Mouse (Mus musculus) stomach, postnatal 0 days (tissue): ENCODE measurements around the gene Por. TPM values are rescaled to one million over a fixed set of nuclear protein-coding genes. Genes with fewer than 3 reads are reported as not detected.
A peak's percentile ranks its signal among the peaks of the same experiment; 100 is the strongest.

ENCODE experiments used
- ATAC-seq: fragments of 200-750 bp; cut with Nextera tagmentation; 2 replicates; pipeline ENCODE4 v1.8.0; 2017; ENCODE audit not compliant: low FRiP score, low TSS enrichment
- DNase-seq: peaks from one replicate; pipeline ENCODE4 v3.0.0-alpha.2; 2016; ENCODE audit warnings: low spot score
- H3K27ac ChIP-seq: fragments of 300-500 bp; sonication (generic); replicated peaks from 2 replicates; pipeline ENCODE4 v1.5.1; 2014; ENCODE audit warnings: mild to moderate bottlenecking, control low read depth
- H3K27me3 ChIP-seq: fragments of 300-500 bp; sonication (generic); 2 replicates; pipeline ENCODE4 v1.6.1; 2014; ENCODE audit warnings: low read length; ENCODE audit not compliant: control insufficient read depth, insufficient read depth
- H3K36me3 ChIP-seq: fragments of 300-500 bp; sonication (generic); 2 replicates; pipeline ENCODE4 v1.6.1; 2014; ENCODE audit warnings: low read length, mixed read lengths; ENCODE audit not compliant: control insufficient read depth, insufficient read depth
- H3K4me1 ChIP-seq: fragments of 300-500 bp; sonication (generic); replicated peaks from 2 replicates; pipeline ENCODE4 v1.6.1; 2014; ENCODE audit warnings: antibody characterized with exemption; ENCODE audit not compliant: control insufficient read depth, insufficient read depth
- H3K4me2 ChIP-seq: fragments of 300-500 bp; sonication (generic); replicated peaks from 2 replicates; pipeline ENCODE4 v1.6.1; 2014; ENCODE audit warnings: low read depth, mild to moderate bottlenecking, control low read depth, moderate library complexity
- H3K4me3 ChIP-seq: fragments of 300-500 bp; sonication (generic); 2 replicates; pipeline ENCODE4 v1.5.1; 2014; ENCODE audit warnings: low read depth, low read length, control low read depth
- H3K9ac ChIP-seq: fragments of 300-500 bp; sonication (generic); 2 replicates; pipeline ENCODE4 v1.6.1; 2014; ENCODE audit warnings: mild to moderate bottlenecking, low read length, control low read depth, mixed read lengths
- H3K9me3 ChIP-seq: fragments of 300-500 bp; sonication (generic); 2 replicates; pipeline ENCODE4 v1.6.1; 2016; ENCODE audit warnings: low read length; ENCODE audit not compliant: control insufficient read depth
- CTCF ChIP-seq: IDR thresholded peaks from 2 replicates; pipeline ENCODE4 v1.5.1; 2016; ENCODE audit warnings: antibody characterized with exemption, low read depth, mild to moderate bottlenecking, moderate library complexity
- EP300 ChIP-seq: optimal IDR thresholded peaks from 2 replicates; pipeline ENCODE3; 2016; ENCODE audit warnings: antibody characterized with exemption
- WGBS: fragments of 180-500 bp; shearing (Covaris S2); extraction: QIAGEN DNeasy Blood & Tissue Kit; methylation state at CpG from one replicate; pipeline ENCODE4 v1.1.7; 2014; 5-methylcytosine and 5-hydroxymethylcytosine counted together
- polyA plus RNA-seq: library from polyadenylated mRNA; unstranded; fragments of >200 nt; fragmentation: Nextera tagmentation; extraction: Ambion mirVana; gene quantifications from 2 replicates; pipeline ENCODE4 v1.2.1, GENCODE M21; 2015

The Por gene
- polyA plus RNA-seq, 1 experiment from 2014 or later: 177 TPM

DNA sequence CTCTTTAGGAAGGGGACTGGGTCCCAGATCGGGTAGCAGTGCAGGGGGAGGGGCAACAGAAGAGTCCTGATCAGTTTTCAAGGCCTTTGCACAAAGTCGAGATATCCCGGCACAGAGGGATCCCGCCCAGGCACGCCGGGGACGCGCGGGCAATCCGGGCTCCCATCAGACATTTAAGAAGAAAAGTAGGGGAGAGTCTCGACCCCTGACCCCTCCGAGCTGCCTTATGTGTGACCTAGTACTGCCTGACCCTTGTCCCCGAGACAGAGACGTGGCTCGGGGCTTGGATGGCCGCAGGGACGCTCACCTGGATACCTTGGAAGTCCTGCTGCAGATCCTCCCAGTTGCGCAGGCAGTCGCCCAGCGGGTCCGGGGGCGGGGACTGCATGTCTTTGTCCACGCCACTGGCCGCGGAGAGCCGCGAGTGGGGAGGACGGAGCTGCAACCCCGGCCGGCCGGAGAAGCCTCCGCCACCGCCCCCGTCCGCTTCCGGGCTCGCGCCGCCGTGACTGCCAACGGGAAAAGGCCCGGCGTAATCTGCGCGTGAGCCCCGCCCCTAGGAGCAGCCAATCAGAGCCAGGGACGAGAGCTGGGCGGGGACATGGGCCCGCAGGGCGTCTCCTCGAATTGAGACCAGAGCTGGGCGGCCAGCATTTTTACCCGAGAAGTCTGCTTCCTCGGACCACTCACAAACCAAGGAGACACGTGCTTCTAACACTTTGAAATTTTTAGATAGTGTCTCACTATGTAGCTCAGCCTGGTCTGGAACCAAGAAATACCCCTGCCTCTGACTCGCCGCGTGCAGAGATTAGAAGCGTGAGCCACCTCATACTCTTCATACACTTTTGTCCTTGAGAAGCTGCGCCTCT is 74.1 kb downstream of the Por start, which contains the start of gene Tmem120a:
TSS of gene Tmem120a (minus strand) at position 708 of the 869 bp plus-strand sequence.
- peak; percentile 2; the same call in 1 of the 2 replicates for TF ChIP-seq CTCF
- TF ChIP-seq EP300: no peak
- H3K27me3 ChIP-seq: no peaks in the 10 kb centered on the region
- under 1% methylated on average over 58 of the region's 60 CpGs for WGBS
- H3K4me1 ChIP-seq: peaks cover 5% of the 10 kb centered on the region; the same call in 1 of the 2 replicates
- DNase-seq (peak; percentile 98), ATAC-seq (peak; percentile 97)
- H3K27ac ChIP-seq: peak within 1 kb of the TSS; percentile 79
- H3K4me2 ChIP-seq: peak within 1 kb of the TSS; percentile 92
- H3K9me3 ChIP-seq: no peaks in the 10 kb centered on the region
- peak within 1 kb of the TSS; percentile 79 for H3K9ac ChIP-seq
- peak within 1 kb of the TSS; percentile 79 for H3K4me3 ChIP-seq
- H3K36me3 ChIP-seq: 0 out of 2 replicates have a peak, but pooled peaks cover 3% of the 10 kb centered on the region

- 17% methylated on average over 8 of the region's 12 CpGs for WGBS
- TF ChIP-seq EP300: no peak
- TF ChIP-seq CTCF: no peak
- Histone ChIP-seq H3K4me1 (peaks cover 5% of the 10 kb centered on the region; the same call in 1 of the 2 replicates), H3K27ac (peak overlapping the region; percentile 79), H3K9ac (0 out of 2 replicates have a peak overlapping the region, but pooled peaks have one; percentile 47), H3K9me3 (no peaks in the 10 kb centered on the region), H3K4me3 (peak overlapping the region; percentile 79), H3K4me2 (peak overlapping the region; percentile 92), H3K36me3 (0 out of 2 replicates have a peak, but pooled peaks cover 3% of the 10 kb centered on the region), H3K27me3 (no peaks in the 10 kb centered on the region)
- DNase-seq: no peak
- ATAC-seq: no peak
These were observed 74.9 kb downstream of the Por start for GRCm38 (mm10) chr5:135744742-135745141.

DNA sequence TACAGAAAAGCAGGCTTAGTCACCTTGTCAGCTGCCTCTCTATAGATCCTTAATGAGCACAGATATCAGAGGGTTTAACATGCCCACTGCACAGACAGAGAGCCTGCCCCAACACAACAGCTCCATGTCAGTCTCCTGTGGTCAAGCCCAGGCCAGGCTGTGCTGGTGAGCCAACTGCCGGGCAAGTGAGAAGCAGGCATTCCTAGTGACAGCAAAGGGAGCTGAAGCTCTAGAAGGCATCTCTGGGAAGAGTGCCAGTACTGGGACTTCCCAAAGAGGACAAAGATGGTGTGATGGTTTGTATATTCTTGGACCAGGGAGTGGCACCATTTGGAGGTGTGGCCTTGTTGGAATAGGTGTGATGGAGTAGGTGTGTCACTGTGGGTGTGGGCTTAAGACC is 81.2 kb downstream of the Por start:
- Histone ChIP-seq H3K4me1 (no peaks in the 10 kb centered on the region), H3K36me3 (no peaks in the 10 kb centered on the region), H3K9ac (no peak overlapping the region), H3K27ac (no peak overlapping the region), H3K4me2 (no peak overlapping the region), H3K9me3 (no peaks in the 10 kb centered on the region), H3K4me3 (no peak overlapping the region), H3K27me3 (no peaks in the 10 kb centered on the region)
- no peak for ATAC-seq
- TF ChIP-seq EP300 (no peak), CTCF (no peak)
- no peak for DNase-seq
- WGBS: 47% methylated on average over 1 of the region's 1 CpGs

DNA sequence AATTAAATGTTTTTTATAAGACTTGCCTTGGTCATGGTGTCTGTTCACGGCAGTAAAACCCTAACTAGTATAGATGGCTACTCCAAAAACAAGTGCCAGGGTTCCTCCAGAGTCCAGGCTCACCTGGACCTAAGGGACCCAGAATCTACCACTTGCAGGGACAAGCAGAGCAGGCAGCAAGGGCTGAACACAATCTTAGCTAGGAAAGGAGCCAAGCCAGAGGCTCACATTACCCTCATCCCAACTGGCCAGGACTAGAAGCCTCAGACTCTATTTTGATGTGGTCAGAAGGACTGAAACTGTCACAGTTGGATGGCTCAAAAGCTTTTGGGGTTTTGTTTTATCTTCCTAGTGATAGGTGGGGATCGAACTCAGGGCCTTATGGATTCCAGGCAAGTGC is 81.8 kb downstream of the Por start:
- H3K36me3 ChIP-seq: no peaks in the 10 kb centered on the region
- DNase-seq (no peak), ATAC-seq (no peak)
- H3K27me3 ChIP-seq: no peaks in the 10 kb centered on the region
- no peak overlapping the region for H3K4me2 ChIP-seq
- H3K9ac ChIP-seq: no peak overlapping the region
- H3K4me3 ChIP-seq: no peak overlapping the region
- TF ChIP-seq CTCF (no peak), EP300 (no peak)
- H3K9me3 ChIP-seq: no peaks in the 10 kb centered on the region
- H3K4me1 ChIP-seq: no peaks in the 10 kb centered on the region
- WGBS: 77% methylated on average over 2 of the region's 2 CpGs
- no peak overlapping the region for H3K27ac ChIP-seq

- TF ChIP-seq CTCF: no peak
- no peak overlapping the region for H3K27ac ChIP-seq
- ATAC-seq: no peak
- WGBS: 62% methylated on average over 3 of the region's 3 CpGs
- H3K36me3 ChIP-seq: no peaks in the 10 kb centered on the region
- no peaks in the 10 kb centered on the region for H3K9me3 ChIP-seq
- DNase-seq: no peak
- no peak overlapping the region; the same call in 1 of the 2 replicates for H3K9ac ChIP-seq
- H3K27me3 ChIP-seq: no peaks in the 10 kb centered on the region
- H3K4me1 ChIP-seq: no peaks in the 10 kb centered on the region
- H3K4me2 ChIP-seq: no peak overlapping the region
- H3K4me3 ChIP-seq: no peak overlapping the region
These were observed 92.0 kb downstream of the Por start for GRCm38 (mm10) chr5:135761881-135762280.

DNA sequence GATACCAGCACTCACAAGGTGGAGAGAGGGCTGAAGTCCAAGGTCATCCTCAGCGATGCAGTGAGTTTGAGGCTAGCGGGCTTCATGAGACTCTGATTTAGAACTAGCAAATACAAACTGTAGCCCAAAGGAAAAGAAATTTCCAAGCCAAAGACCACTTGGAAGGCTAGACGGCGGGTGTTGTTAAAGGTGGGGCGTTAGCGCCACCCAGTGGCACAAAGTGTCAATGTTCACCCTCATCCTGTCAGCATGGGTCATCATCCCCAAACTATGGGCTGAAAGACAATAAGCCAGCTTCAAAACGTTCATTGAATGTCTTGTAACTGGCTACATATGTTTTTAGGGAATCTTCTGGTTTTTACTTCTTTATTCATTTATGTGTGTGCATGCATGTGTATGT is 93.7 kb downstream of the Por start:
- H3K36me3 ChIP-seq: no peaks in the 10 kb centered on the region
- 3% methylated on average over 7 of the region's 7 CpGs for WGBS
- peak; percentile 93 for TF ChIP-seq CTCF
- TF ChIP-seq EP300: no peak
- H3K27me3 ChIP-seq: no peaks in the 10 kb centered on the region
- H3K9me3 ChIP-seq: no peaks in the 10 kb centered on the region
- no peak overlapping the region for H3K27ac ChIP-seq
- H3K4me1 ChIP-seq: no peaks in the 10 kb centered on the region
- H3K4me2 ChIP-seq: no peak overlapping the region
- no peak overlapping the region for H3K9ac ChIP-seq
- ATAC-seq: no peak
- H3K4me3 ChIP-seq: no peak overlapping the region
- DNase-seq: peak; percentile 77
